Mouse (Mus musculus): ENCODE measurements around the gene Clcn5.

GRCm38 (mm10) chrX:7259718-7260117 is 59.4 kb downstream of the Clcn5 start:
- TF ChIP-seq CTCF (IDR thresholded peaks at IDR 0.05; ENCODE audit: control insufficient read depth, insufficient read depth, insufficient replicate concordance, low read depth, low read length): no peak
- no peak for TF ChIP-seq POLR2A (IDR thresholded peaks at IDR 0.05; ENCODE audit: control insufficient read depth, low read depth, low read length)

Data from testis, adult 2 months (tissue).